Mouse (Mus musculus): ENCODE results near the gene Kri1. TPM values are rescaled to one million over a fixed set of nuclear protein-coding genes. Genes with fewer than 3 reads are reported as not detected.

The Kri1 gene
- total and polyA plus RNA-seq, 3 experiments: 76.1 to 233 (median 199) TPM

DNA sequence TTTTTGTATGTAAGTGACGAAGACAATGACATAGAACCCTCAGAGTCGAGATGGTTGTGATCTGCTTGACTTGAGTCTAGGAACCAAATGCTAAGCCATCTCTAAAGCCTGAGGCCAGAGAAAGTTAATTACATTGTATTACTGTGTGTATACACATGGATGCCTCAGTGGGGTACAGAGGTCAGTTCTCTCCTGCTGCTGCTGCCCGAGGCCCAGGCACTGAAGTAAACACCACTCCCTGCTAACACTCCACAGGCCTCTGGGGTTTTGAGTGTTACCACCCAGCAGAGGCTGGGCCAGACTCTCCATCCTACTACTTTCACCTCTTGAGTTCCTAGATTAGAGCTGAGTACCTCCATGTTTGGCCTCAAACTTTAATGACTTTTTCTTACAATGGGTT lies 3.8 kb downstream of the Kri1 start:
- H3K4me1 ChIP-seq (ENCODE audit: control insufficient read depth in 1 of 2, insufficient read depth in 2 of 2, low read length in 2 of 2): peaks cover 15% of the 10 kb centered on the region in 2 experiments
- no peak for DNase-seq (ENCODE audit: low read depth, low spot score)
- TF ChIP-seq POLR2A (IDR thresholded peaks at IDR 0.05; ENCODE audit: control insufficient read depth in 1 of 2, insufficient read depth in 1 of 2, low read depth in 1 of 2, low read length in 2 of 2, poor library complexity in 1 of 2) (peak in 1 of 2 experiments; percentile 40; a peak in 1 of 4 replicates), SMC3 (IDR thresholded peaks at IDR 0.05; ENCODE audit: low read depth, low read length) (no peak), ZNF384 (IDR thresholded peaks at IDR 0.05; ENCODE audit: low read depth, low read length) (no peak)
- no peaks in the 10 kb centered on the region for H3K9me3 ChIP-seq (replicated peaks; ENCODE audit: insufficient read depth, low read length)
- no peaks in the 10 kb centered on the region for H3K27me3 ChIP-seq (ENCODE audit: control insufficient read depth in 1 of 2, insufficient read depth in 2 of 2, low read length in 2 of 2)
- H3K9ac ChIP-seq (ENCODE audit: control insufficient read depth, low read depth, low read length, poor library complexity, severe bottlenecking): no peak overlapping the region
- H3K27ac ChIP-seq (ENCODE audit: control insufficient read depth, low read depth, low read length): no peak overlapping the region
- H3K4me3 ChIP-seq (ENCODE audit: control insufficient read depth in 1 of 2, insufficient read depth in 1 of 2, low read depth in 2 of 2, low read length in 2 of 2): no peak overlapping the region
- peaks cover 30% of the 10 kb centered on the region for H3K79me2 ChIP-seq (ENCODE audit: control insufficient read depth, insufficient read depth, low read length, poor library complexity)
- H3K36me3 ChIP-seq (ENCODE audit: control insufficient read depth in 1 of 2, insufficient read depth in 2 of 2, low read length in 2 of 2): peaks cover 22 to 46% of the 10 kb centered on the region in 2 experiments

DNA sequence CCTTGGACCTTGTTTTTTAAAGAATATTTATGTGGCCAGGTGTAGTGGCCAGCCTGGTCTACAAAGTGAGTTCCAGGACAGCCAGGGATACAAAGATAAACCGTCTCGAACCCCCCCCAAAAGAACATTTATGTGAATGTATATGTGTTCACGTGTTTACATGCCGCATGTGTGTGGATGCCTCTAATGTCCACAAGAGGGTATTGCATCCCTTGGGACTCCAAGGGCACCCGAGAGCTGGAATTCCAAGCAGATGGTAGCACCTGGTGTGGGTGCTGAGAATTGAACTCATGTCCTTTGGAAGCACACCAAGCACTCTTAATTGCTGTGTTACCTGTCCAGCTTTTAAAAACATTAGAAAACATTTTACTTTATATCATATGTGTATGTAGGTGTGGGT lies 4.2 kb downstream of the Kri1 start:
- TF ChIP-seq TCF12 (IDR thresholded peaks at IDR 0.05; ENCODE audit: low read depth, low read length) (no peak), TAL1 (IDR thresholded peaks at IDR 0.05; ENCODE audit: low read length) (no peak), CTCF (IDR thresholded peaks at IDR 0.05 in 2 of 3, conservative IDR thresholded peaks at IDR 0.05 in 1 of 3; ENCODE audit: control insufficient read depth in 1 of 3, insufficient read depth in 1 of 3, low read depth in 2 of 3, low read length in 3 of 3, poor library complexity in 1 of 3, severe bottlenecking in 1 of 3) (peak in 1 of 3 experiments; percentile 58; a peak in 2 of 6 replicates), ZNF384 (IDR thresholded peaks at IDR 0.05; ENCODE audit: low read depth, low read length) (no peak), MAZ (IDR thresholded peaks at IDR 0.05; ENCODE audit: low read depth, low read length) (no peak), RCOR1 (IDR thresholded peaks at IDR 0.05; ENCODE audit: low read depth, low read length) (no peak), GABPA (IDR thresholded peaks at IDR 0.05; ENCODE audit: low read depth, low read length) (no peak), USF1 (IDR thresholded peaks at IDR 0.05; ENCODE audit: low read depth, low read length) (no peak)
- no peak overlapping the region for H3K4me3 ChIP-seq (ENCODE audit: control insufficient read depth in 1 of 2, insufficient read depth in 1 of 2, low read depth in 2 of 2, low read length in 2 of 2)
- no peaks in the 10 kb centered on the region for H3K9me3 ChIP-seq (replicated peaks; ENCODE audit: insufficient read depth, low read length)
- peaks cover 27% of the 10 kb centered on the region for H3K79me2 ChIP-seq (ENCODE audit: control insufficient read depth, insufficient read depth, low read length, poor library complexity)
- peaks cover 11 to 12% of the 10 kb centered on the region in 2 experiments for H3K4me1 ChIP-seq (ENCODE audit: control insufficient read depth in 1 of 2, insufficient read depth in 2 of 2, low read length in 2 of 2)
- peaks cover 18 to 48% of the 10 kb centered on the region in 2 experiments for H3K36me3 ChIP-seq (ENCODE audit: control insufficient read depth in 1 of 2, insufficient read depth in 2 of 2, low read length in 2 of 2)
- H3K27ac ChIP-seq (ENCODE audit: control insufficient read depth, low read depth, low read length): no peak overlapping the region
- no peaks in the 10 kb centered on the region for H3K27me3 ChIP-seq (ENCODE audit: control insufficient read depth in 1 of 2, insufficient read depth in 2 of 2, low read length in 2 of 2)
- no peak overlapping the region for H3K9ac ChIP-seq (ENCODE audit: control insufficient read depth, low read depth, low read length, poor library complexity, severe bottlenecking)
- peak; percentile 69 for DNase-seq (ENCODE audit: low read depth, low spot score)

DNA sequence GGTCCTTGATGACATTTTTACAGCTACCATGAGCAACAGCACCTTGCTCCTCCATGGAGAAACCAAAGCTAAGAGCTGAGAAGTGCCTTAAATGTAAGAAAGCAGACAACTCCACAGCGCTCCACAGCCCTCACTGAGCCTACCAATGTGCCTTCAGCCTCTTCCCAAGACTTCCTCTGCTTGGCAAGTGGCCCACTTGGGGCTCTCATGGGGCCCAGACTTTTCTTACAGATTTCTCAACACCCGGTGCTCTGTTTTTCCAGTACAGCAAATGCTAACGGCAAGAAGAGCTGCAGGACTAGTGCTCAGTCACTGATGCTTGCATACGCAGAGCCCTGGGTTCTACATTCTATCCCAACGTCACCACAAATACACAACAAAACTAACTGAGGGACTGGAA lies 10.0 kb downstream of the Kri1 start:
- 0 out of 2 replicates have a peak, but pooled peaks have one; percentile 26 for TF ChIP-seq ZMIZ1 (IDR thresholded peaks at IDR 0.05; ENCODE audit: low read depth, low read length)
- TF ChIP-seq CHD1 (IDR thresholded peaks at IDR 0.05; ENCODE audit: low read depth, low read length): no peak
- no peaks in the 10 kb centered on the region for H3K27me3 ChIP-seq (ENCODE audit: control insufficient read depth in 1 of 2, insufficient read depth in 2 of 2, low read length in 2 of 2)

More for the DNA sequence above, 10.0 kb downstream of the Kri1 start:
- H3K4me3 ChIP-seq (ENCODE audit: control insufficient read depth in 1 of 2, insufficient read depth in 1 of 2, low read depth in 2 of 2, low read length in 2 of 2): no peak overlapping the region
- H3K9me3 ChIP-seq (replicated peaks; ENCODE audit: insufficient read depth, low read length): no peaks in the 10 kb centered on the region
- no peaks in the 10 kb centered on the region for H3K79me2 ChIP-seq (ENCODE audit: control insufficient read depth, insufficient read depth, low read length, poor library complexity)
- no peaks in the 10 kb centered on the region for H3K4me1 ChIP-seq (ENCODE audit: control insufficient read depth in 1 of 2, insufficient read depth in 2 of 2, low read length in 2 of 2)
- no peak overlapping the region for H3K27ac ChIP-seq (ENCODE audit: control insufficient read depth, low read depth, low read length)
- H3K36me3 ChIP-seq (ENCODE audit: control insufficient read depth in 1 of 2, insufficient read depth in 2 of 2, low read length in 2 of 2): peaks cover 0 to 77% of the 10 kb centered on the region in 2 experiments; a peak in 2 of 4 replicates
- peak; percentile 40 for DNase-seq (ENCODE audit: low read depth, low spot score)
- no peak overlapping the region for H3K9ac ChIP-seq (ENCODE audit: control insufficient read depth, low read depth, low read length, poor library complexity, severe bottlenecking)

All from MEL (cell line).